Mouse (Mus musculus) spleen, postnatal 36 days (tissue): ENCODE measurements around the gene Gm16867.
"Not testable (repeated sequence)": the region's sequence is repeated elsewhere in the genome, so short reads cannot be mapped to it uniquely, and the experiment has no call there.

Experiments
- DNase-seq, 2 experiments: peaks; one replicate each; pipeline ENCODE4 v3.0.0; 2022; ENCODE audit warnings: low spot score in 2 of 2, mixed read lengths in 1 of 2

The Gm16867 gene

GRCm38 (mm10) chr14:69503174-69503573 lies at the start of gene Gm16867:
Gene Gm16867 (minus strand): TSS chr14:69503362.
- DNase-seq: not testable (repeated sequence)

- DNase-seq: not testable (repeated sequence)
Measured at GRCm38 (mm10) chr14:69547310-69547709, 44.1 kb upstream of the Gm16867 start.

DNA sequence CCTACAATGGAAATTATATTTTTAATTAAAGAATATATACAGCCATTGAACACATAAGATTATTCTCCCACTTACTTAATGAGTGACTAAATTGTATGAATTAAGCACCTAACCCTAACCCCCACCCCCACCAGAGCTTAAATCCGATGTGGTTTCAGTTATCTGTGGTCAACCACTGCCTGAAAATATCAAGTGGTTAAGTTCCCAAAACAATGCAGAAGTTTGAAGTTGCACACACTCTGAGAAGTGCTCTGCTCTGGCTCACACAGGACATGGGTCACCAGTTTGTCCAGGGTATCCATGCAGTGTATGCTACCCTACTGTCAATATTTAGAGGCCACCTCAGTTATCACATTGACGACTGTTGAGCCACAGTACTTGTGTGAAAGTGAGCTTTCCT lies 41.9 kb upstream of the Gm16867 start:
- not testable (repeated sequence) for DNase-seq

DNA sequence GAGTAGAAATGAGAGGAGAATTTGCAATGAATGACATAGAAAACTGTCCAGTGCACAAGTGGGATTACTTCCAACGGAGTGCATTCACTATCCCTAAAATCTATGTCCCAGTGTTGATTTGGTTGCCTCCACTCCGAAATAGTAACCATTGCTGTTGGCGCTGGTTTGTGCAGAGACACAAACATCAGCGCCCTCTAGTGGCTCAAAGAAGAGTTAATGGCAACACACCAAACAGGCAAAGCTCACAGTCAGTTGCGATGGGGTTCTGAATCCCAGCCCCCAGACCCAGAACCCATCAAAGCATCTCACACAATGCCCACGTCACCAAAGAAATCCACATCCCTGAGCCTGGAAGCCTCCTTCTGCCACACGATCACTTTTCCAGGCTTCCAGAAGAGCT lies 40.9 kb upstream of the Gm16867 start:
- not testable (repeated sequence) for DNase-seq

DNA sequence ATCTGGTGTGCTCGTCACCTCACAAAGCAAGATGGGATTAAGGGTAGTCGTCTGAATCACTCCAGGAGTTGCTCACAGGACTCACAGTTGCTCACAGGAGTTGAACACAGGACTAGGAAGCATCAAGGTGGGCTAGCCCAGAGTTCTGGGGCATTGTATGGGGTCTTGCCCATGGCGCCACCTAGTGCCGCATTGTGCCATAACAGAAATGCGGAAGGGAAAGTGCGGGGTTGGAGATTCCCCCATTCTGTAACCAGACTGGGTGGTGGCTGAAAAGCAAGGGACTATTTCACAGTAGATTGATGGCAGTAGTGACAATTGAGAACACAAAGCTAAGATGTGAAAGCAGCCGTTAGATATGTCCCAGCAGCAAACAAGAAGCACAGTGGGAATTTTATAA lies 39.5 kb upstream of the Gm16867 start:
- DNase-seq: not testable (repeated sequence)

DNA sequence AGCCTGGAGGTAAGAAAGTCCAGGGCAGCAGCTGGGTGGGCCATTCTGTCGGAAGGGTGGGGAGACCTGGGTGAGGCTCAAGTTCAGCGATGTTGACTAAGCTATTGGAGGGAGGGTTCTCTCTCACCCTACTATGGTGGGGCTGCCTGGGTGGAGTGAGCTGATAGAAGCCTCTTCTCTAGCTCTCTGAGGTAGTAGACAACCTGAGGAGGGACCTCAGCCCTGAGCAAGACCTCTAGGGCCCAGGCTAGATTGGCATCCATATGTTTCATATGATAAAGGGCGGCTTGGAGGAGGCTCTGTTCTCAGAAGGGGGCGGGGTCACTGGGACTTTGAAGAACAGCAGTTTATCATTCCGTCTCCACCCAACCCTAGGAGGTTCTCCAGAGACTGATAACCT lies 37.0 kb upstream of the Gm16867 start:
- not testable (repeated sequence) for DNase-seq

- not testable (repeated sequence) for DNase-seq
Measured at GRCm38 (mm10) chr14:69536539-69536938, 33.4 kb upstream of the Gm16867 start.

DNA sequence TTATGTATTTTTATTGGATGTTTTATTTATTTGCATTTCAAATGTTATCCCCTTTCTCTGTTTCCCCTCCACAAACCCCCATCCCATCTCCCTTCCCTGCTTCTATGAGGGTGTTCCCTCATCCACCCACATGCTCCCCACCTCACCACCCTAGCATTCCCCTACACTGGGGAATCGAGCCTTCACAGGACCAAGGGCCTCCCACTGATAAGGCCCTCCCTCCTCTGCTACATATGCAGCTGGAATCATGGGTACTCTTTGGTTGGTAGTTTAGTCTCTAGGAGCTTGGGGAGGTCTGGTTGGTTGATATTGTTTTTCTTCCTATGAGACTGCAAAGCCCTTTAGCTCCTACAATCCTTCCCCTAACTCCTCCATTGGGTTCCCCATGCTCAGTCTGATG lies 23.0 kb upstream of the Gm16867 start:
- not testable (repeated sequence) for DNase-seq

DNA sequence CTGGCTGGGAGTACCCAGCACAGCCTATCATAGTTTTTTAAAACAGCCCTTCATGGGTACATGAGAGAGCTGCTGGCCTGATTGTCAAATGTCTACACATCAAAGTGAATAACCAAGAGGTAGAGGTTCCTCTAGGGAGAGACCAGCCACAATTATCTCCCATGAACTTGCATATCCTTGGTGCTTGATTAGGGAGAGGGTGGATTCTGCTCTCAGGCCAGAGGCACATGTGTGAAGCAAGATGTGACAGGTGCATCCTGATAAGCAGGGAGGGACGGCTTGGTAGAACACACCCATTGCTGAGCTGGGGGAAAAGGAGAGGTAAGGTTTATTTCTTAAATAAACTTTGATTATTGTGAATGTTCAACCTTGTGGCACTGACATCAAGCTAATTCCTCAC lies 19.8 kb upstream of the Gm16867 start:
- DNase-seq: not testable (repeated sequence)

DNA sequence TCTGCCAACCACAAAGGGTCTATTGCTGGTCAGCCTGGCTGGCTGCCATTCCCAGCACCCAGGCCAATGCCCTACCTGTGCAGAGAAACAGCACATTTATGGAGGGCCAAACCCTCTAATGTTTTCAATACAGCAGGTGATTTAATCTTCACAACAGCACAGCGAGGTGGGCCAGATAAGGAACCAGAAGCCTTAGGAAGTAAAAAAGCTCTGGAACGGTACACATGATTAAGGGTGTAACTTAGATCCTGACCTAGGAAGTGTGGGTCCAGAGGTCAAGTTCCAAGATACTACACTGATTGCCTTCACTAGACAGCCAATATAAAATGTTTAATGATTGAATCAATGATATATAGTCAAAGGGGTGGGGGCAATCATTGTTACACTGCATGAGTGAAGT lies 17.6 kb upstream of the Gm16867 start:
- DNase-seq: not testable (repeated sequence)

DNA sequence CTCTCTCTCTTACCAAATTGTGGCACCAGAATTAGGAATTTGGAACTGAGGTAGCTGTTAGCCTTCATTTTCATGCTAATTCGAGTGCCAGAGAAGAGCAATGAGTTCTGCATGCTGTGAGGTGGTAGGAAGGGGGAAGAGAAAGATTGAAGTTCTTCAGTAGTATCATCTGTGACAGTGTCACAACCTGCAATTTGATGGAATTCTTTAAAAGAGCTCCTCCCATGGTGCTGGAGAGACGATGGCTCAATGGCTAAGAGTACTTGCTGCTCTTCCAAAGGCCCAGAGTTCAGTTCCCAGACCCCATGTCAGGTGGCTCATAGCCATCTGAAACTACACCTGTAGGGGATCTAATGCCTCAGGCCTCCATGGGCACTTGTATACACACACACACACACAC lies 9.3 kb upstream of the Gm16867 start, which contains the start of gene Gm27179:
Gene Gm27179, minus strand, starts transcription at position 101 of the 400 bp plus-strand sequence.
- not testable (repeated sequence) for DNase-seq

GRCm38 (mm10) chr14:69507000-69507399 lies 3.8 kb upstream of the Gm16867 start:
- not testable (repeated sequence) for DNase-seq

- not testable (repeated sequence) for DNase-seq
Measured at GRCm38 (mm10) chr14:69502440-69503150, 567 bp downstream of the Gm16867 start.

GRCm38 (mm10) chr14:69496259-69496658 lies 6.9 kb downstream of the Gm16867 start:
- DNase-seq: not testable (repeated sequence)

- not testable (repeated sequence) for DNase-seq
Measured at GRCm38 (mm10) chr14:69494946-69495345, 8.2 kb downstream of the Gm16867 start.

GRCm38 (mm10) chr14:69494522-69494921 lies 8.6 kb downstream of the Gm16867 start:
- not testable (repeated sequence) for DNase-seq

- DNase-seq: not testable (repeated sequence)
Measured at GRCm38 (mm10) chr14:69488001-69488400, 15.2 kb downstream of the Gm16867 start.

DNA sequence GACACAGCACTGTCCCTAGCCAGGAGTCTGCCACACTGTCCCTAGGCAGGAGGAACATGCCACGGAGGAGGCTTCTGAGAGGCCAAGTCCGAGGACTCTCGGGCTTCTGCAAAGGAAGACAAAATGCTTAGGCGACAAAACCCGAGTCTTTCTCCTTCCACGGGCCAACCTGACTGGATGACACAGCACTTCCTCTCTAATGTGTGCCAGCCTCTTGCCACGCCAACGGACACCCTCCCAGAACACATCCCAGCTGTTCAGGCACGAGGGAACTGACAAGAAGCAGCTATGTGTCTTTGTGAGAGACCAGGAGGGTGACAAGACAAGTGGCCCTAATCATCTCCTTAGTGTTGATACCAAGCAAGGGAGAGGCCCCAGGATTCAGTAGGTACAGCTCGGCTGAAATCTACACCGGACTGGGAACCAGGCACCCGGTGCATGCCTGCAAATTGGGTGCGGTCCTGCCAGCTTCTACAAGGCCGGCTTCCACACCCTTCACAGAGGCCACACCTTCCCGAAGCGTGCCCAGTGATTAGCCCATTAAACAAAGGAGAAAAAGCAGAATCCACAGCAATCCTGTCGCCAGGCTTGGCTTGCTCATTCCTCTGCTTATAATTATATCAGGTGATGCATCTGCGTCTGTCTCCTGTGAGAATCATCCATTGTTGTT lies 17.6 kb downstream of the Gm16867 start:
- not testable (repeated sequence) for DNase-seq

DNA sequence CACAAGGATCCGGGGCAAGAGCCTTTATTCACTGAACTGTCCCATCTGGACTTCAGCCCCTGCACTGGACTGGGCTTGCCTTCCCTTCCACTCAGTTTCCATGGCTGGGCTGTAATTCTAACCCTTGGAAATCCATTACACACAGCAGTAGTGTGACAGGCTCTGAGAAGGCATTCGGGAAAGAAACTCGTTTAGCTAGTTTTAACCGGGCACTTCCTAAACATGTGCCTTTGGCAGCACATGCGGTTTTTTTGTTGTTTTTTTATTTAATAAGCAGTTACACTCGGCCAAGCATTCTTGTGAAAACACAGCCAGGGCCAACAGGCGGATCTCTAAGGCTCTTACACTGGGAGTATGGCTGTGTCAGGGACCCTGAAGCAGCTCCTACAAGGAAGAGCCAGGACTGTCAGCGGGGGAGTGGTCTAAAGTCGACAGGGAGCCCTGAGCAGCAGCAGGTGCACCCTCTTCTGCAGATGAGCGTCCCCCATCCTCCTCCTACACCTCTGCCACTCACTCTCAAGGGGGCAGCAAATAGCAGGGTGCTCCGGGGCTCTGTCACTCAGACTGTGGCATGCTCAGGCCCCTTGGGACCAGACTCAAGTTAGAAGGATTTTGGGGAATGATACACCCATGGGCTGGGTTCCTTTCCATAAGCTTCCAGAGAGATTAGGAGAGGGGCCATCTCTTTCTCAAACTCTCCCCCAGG lies 29.1 kb downstream of the Gm16867 start:
- DNase-seq: not testable (repeated sequence)

- not testable (repeated sequence) for DNase-seq
Measured at GRCm38 (mm10) chr14:69473322-69473721, 29.8 kb downstream of the Gm16867 start.

- DNase-seq: not testable (repeated sequence)
Measured at GRCm38 (mm10) chr14:69470122-69470708, 32.9 kb downstream of the Gm16867 start.
